Mouse (Mus musculus): ENCODE data around the gene Camkmt. TPM values are rescaled to one million over a fixed set of nuclear protein-coding genes. Genes with fewer than 3 reads are reported as not detected.

Gene Camkmt
- polyA plus RNA-seq, 1 experiment, result 0.31 TPM

DNA sequence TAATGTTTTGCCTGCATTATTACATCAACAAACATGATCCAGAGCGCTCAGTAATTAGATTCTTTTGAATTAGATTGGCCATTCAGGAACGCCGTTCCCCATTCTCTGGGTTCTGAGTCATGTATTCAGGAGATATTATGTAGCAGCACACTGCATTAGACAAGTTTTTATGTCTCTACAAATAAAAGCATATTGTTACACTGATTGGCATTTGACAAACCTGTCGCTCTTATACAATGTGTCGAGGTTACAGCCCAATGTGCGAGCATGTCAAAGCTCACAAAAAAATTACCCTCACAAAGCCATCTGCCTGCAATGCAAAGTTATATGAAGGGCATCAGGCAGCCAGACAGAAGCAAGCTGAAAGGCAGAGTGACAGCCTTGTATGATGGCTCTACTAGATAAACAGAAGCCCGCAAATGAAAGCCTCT is 303.6 kb downstream of the Camkmt start:
- no peaks in the 10 kb centered on the region for H3K36me3 ChIP-seq (ENCODE audit: control insufficient read depth)
- TF ChIP-seq TAL1 (IDR thresholded peaks at IDR 0.05; ENCODE audit: low read length), result no peak
- TF ChIP-seq GATA1 (IDR thresholded peaks at IDR 0.05; ENCODE audit: low read length), result no peak
- no peak overlapping the region for H3K4me3 ChIP-seq (replicated peaks)
- H3K27me3 ChIP-seq (ENCODE audit: control insufficient read depth), result no peaks in the 10 kb centered on the region
- H3K4me1 ChIP-seq (ENCODE audit: control insufficient read depth), result no peaks in the 10 kb centered on the region
- H3K9me3 ChIP-seq (ENCODE audit: control insufficient read depth, low read length), result no peaks in the 10 kb centered on the region

GRCm38 (mm10) chr17:85395502-85395901 is 305.1 kb downstream of the Camkmt start:
- Histone ChIP-seq H3K27me3 (ENCODE audit: control insufficient read depth) (no peaks in the 10 kb centered on the region), H3K36me3 (ENCODE audit: control insufficient read depth) (no peaks in the 10 kb centered on the region), H3K4me1 (ENCODE audit: control insufficient read depth) (no peaks in the 10 kb centered on the region), H3K9me3 (ENCODE audit: control insufficient read depth, low read length) (no peaks in the 10 kb centered on the region), H3K4me3 (replicated peaks) (no peak overlapping the region)
- TF ChIP-seq TAL1 (IDR thresholded peaks at IDR 0.05; ENCODE audit: low read length), result no peak
- no peak for TF ChIP-seq GATA1 (IDR thresholded peaks at IDR 0.05; ENCODE audit: low read length)

DNA sequence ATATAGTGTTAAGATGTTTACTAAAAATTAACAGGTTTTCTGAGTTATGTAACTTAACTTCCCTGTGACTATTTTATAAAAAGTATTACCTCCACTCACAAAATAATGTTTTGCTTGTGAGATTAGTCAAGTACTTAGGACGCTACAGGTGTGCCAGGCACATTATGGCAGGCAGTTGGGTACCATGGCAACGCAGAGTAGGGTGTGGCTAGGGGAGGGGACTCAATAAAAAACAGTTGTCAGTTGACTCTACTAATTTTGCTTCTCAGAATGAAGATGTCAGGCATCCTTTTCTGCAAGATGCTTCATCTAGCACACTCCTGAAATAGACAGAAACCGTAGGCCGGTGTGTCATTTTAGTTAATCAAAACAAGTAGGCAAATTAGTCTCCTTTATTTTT is 310.4 kb downstream of the Camkmt start:
- no peak for TF ChIP-seq TAL1 (IDR thresholded peaks at IDR 0.05; ENCODE audit: low read length)
- TF ChIP-seq GATA1 (IDR thresholded peaks at IDR 0.05; ENCODE audit: low read length), result no peak
- Histone ChIP-seq H3K9me3 (ENCODE audit: control insufficient read depth, low read length) (no peaks in the 10 kb centered on the region), H3K4me3 (replicated peaks) (no peak overlapping the region), H3K36me3 (ENCODE audit: control insufficient read depth) (no peaks in the 10 kb centered on the region), H3K27me3 (ENCODE audit: control insufficient read depth) (no peaks in the 10 kb centered on the region), H3K4me1 (ENCODE audit: control insufficient read depth) (no peaks in the 10 kb centered on the region)

- TF ChIP-seq GATA1 (IDR thresholded peaks at IDR 0.05; ENCODE audit: low read length), result no peak
- TF ChIP-seq TAL1 (IDR thresholded peaks at IDR 0.05; ENCODE audit: low read length), result no peak
- H3K9me3 ChIP-seq (ENCODE audit: control insufficient read depth, low read length), result peaks cover 6% of the 10 kb centered on the region
- H3K4me3 ChIP-seq (replicated peaks), result no peak overlapping the region
- no peaks in the 10 kb centered on the region for H3K27me3 ChIP-seq (ENCODE audit: control insufficient read depth)
- H3K4me1 ChIP-seq (ENCODE audit: control insufficient read depth), result no peaks in the 10 kb centered on the region
- no peaks in the 10 kb centered on the region for H3K36me3 ChIP-seq (ENCODE audit: control insufficient read depth)
Observed at GRCm38 (mm10) chr17:85405161-85405560, 314.8 kb downstream of the Camkmt start.

DNA sequence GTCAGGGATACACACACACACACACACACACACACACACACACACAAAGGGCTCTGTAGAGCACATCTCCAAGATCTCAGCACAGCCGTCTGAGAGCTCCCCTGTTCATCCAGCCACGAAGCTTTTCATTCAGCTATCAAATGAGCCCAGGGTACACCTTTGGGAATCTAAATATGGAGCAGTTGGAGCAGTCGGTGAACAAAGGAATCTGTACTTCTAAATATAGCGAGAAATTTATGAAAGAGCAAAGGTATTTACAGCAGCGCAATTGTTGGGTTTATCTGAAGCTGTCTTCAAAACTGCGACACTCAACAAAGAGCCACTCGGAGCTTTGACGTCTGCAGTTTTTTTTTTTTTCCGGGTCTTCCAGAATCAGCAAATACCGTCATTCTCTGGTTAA is 315.8 kb downstream of the Camkmt start:
- H3K9me3 ChIP-seq (ENCODE audit: control insufficient read depth, low read length), result peaks cover 10% of the 10 kb centered on the region
- TF ChIP-seq TAL1 (IDR thresholded peaks at IDR 0.05; ENCODE audit: low read length) (no peak), GATA1 (IDR thresholded peaks at IDR 0.05; ENCODE audit: low read length) (no peak)
- no peak overlapping the region for H3K4me3 ChIP-seq (replicated peaks)
- H3K36me3 ChIP-seq (ENCODE audit: control insufficient read depth), result no peaks in the 10 kb centered on the region
- H3K4me1 ChIP-seq (ENCODE audit: control insufficient read depth), result no peaks in the 10 kb centered on the region
- no peaks in the 10 kb centered on the region for H3K27me3 ChIP-seq (ENCODE audit: control insufficient read depth)

DNA sequence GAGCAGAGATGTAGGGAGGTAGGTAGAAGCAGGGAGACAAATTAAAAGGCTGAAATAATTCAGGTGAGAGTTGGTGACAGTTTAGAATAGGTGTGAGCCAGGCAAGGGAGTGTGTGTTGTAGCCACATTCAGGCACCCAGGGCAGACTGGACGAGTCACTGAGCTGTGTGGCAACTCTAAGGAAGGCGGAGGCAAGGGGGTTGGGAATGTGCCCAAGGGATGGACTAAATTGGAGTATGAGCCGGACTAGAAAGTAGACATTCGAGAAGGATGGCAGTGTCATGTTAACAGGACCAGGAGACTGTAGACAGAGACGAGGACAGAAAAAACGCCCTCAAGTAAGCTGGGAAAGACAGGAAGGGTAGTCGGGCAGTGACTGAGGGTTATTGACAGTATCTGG is 338.5 kb downstream of the Camkmt start:
- H3K36me3 ChIP-seq (ENCODE audit: control insufficient read depth), result no peaks in the 10 kb centered on the region
- H3K27me3 ChIP-seq (ENCODE audit: control insufficient read depth), result no peaks in the 10 kb centered on the region
- no peaks in the 10 kb centered on the region for H3K4me1 ChIP-seq (ENCODE audit: control insufficient read depth)
- TF ChIP-seq TAL1 (IDR thresholded peaks at IDR 0.05; ENCODE audit: low read length) (no peak), GATA1 (IDR thresholded peaks at IDR 0.05; ENCODE audit: low read length) (no peak)
- no peaks in the 10 kb centered on the region for H3K9me3 ChIP-seq (ENCODE audit: control insufficient read depth, low read length)
- no peak overlapping the region for H3K4me3 ChIP-seq (replicated peaks)

DNA sequence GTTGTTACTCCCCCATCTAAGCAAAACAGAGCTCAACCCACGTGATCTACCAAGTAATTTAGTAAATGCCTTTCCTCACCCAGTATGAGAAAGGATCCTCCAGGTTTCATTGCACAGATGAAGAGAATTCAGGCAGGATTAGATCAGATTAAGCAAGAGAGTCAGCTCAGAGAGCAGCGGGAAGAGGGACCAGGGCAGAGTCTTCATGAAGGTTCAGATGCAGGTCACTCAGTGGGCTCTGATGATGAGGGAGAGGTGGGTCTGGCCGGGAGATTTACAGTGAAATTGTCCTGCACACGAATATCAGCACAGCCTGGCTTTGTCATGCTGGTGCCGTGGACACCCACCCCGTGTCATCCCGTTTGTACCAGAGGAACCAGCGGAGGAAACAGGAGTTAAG is 342.6 kb downstream of the Camkmt start:
- TF ChIP-seq GATA1 (IDR thresholded peaks at IDR 0.05; ENCODE audit: low read length), result no peak
- TF ChIP-seq TAL1 (IDR thresholded peaks at IDR 0.05; ENCODE audit: low read length), result no peak
- Histone ChIP-seq H3K27me3 (ENCODE audit: control insufficient read depth) (no peaks in the 10 kb centered on the region), H3K4me3 (replicated peaks) (no peak overlapping the region), H3K36me3 (ENCODE audit: control insufficient read depth) (no peaks in the 10 kb centered on the region), H3K4me1 (ENCODE audit: control insufficient read depth) (no peaks in the 10 kb centered on the region), H3K9me3 (ENCODE audit: control insufficient read depth, low read length) (no peaks in the 10 kb centered on the region)

DNA sequence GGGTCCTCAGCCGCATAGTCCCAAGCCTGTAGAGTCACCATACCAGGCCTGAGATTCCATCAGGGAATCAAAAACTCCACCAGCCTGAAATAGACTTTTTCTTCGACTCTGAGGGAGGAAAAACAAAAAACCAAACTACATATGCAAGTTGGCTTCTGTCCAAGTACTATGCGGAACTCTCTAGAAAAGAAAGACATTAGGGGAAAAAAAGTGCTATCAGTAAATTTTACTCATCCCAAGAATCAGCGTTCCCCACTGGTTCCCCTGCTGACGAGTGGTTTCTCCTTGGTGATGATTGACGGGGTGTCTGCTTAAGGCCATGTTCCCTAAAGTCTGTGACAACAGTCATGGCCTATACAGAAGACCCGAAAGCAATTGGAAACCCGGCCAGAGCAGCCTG is 352.7 kb downstream of the Camkmt start:
- Histone ChIP-seq H3K4me1 (ENCODE audit: control insufficient read depth) (no peaks in the 10 kb centered on the region), H3K36me3 (ENCODE audit: control insufficient read depth) (no peaks in the 10 kb centered on the region), H3K4me3 (replicated peaks) (no peak overlapping the region), H3K9me3 (ENCODE audit: control insufficient read depth, low read length) (peaks cover 2% of the 10 kb centered on the region; the same call in 1 of the 2 replicates), H3K27me3 (ENCODE audit: control insufficient read depth) (no peaks in the 10 kb centered on the region)
- TF ChIP-seq GATA1 (IDR thresholded peaks at IDR 0.05; ENCODE audit: low read length) (no peak), TAL1 (IDR thresholded peaks at IDR 0.05; ENCODE audit: low read length) (no peak)

- H3K27me3 ChIP-seq (ENCODE audit: control insufficient read depth), result peaks cover 66% of the 10 kb centered on the region
- TF ChIP-seq GATA1 (IDR thresholded peaks at IDR 0.05; ENCODE audit: low read length) (no peak), TAL1 (IDR thresholded peaks at IDR 0.05; ENCODE audit: low read length) (no peak)
- H3K4me3 ChIP-seq (replicated peaks), result no peak overlapping the region
- H3K4me1 ChIP-seq (ENCODE audit: control insufficient read depth), result no peaks in the 10 kb centered on the region
- H3K36me3 ChIP-seq (ENCODE audit: control insufficient read depth), result no peaks in the 10 kb centered on the region
- no peaks in the 10 kb centered on the region for H3K9me3 ChIP-seq (ENCODE audit: control insufficient read depth, low read length)
Observed at GRCm38 (mm10) chr17:85454419-85454983, 364.1 kb downstream of the Camkmt start.

DNA sequence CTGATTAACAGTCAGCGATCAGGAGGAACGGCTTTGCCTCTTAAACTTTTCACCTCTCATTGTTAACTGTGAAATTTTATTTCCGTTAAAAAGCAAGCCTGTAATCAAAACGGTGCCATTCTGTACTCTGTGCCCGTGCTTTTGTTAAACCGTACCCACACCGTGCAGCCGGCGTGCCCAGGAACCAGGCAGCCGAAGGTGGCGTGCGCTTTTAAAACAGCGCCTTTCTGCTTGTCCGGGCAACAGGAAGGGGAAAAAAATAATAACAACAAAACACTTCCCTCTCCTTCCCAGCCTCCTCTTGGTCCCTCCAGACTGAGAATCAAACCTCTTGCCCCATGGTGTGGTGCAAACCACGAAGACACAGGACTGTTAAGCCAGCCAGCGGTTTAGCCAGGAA is 364.7 kb downstream of the Camkmt start:
- peaks cover 72% of the 10 kb centered on the region for H3K27me3 ChIP-seq (ENCODE audit: control insufficient read depth)
- H3K36me3 ChIP-seq (ENCODE audit: control insufficient read depth), result no peaks in the 10 kb centered on the region
- H3K4me3 ChIP-seq (replicated peaks), result no peak overlapping the region
- TF ChIP-seq TAL1 (IDR thresholded peaks at IDR 0.05; ENCODE audit: low read length) (no peak), GATA1 (IDR thresholded peaks at IDR 0.05; ENCODE audit: low read length) (no peak)
- no peaks in the 10 kb centered on the region for H3K4me1 ChIP-seq (ENCODE audit: control insufficient read depth)
- H3K9me3 ChIP-seq (ENCODE audit: control insufficient read depth, low read length), result no peaks in the 10 kb centered on the region

Measured in erythroblast, embryonic 14.5 days (primary cell).